Mouse (Mus musculus): ENCODE measurements around the gene Gria4. TPM values are rescaled to one million over a fixed set of nuclear protein-coding genes. Genes with fewer than 3 reads are reported as not detected.

Gria4 gene
- polyA plus RNA-seq, 1 experiment from 2014 or later: 1.2 TPM

- no peak for ATAC-seq (ENCODE audit: low FRiP score, low TSS enrichment)
- Histone ChIP-seq H3K4me3 (ENCODE audit: low read depth, low read length) (no peak overlapping the region), H3K4me2 (replicated peaks; ENCODE audit: low read depth) (no peak overlapping the region), H3K36me3 (ENCODE audit: control insufficient read depth, insufficient read depth, low read length) (no peaks in the 10 kb centered on the region), H3K4me1 (replicated peaks; ENCODE audit: control insufficient read depth, insufficient read depth) (no peaks in the 10 kb centered on the region), H3K9ac (ENCODE audit: low read length) (no peak overlapping the region), H3K9me3 (ENCODE audit: control insufficient read depth, low read length) (no peaks in the 10 kb centered on the region), H3K27me3 (ENCODE audit: control insufficient read depth, insufficient read depth, low read length) (no peaks in the 10 kb centered on the region), H3K27ac (replicated peaks) (no peak overlapping the region)
- TF ChIP-seq CTCF (IDR thresholded peaks at IDR 0.05; ENCODE audit: low read depth) (no peak), EP300 (optimal IDR thresholded peaks at IDR 0.05) (no peak)
- 66% methylated on average over 4 of the region's 4 CpGs for WGBS
- no peak for DNase-seq (ENCODE audit: low spot score)
Measured at GRCm38 (mm10) chr9:4631910-4632309, 164.1 kb downstream of the Gria4 start.

GRCm38 (mm10) chr9:4615286-4615685, 180.7 kb downstream of the Gria4 start:
- no peak for ATAC-seq (ENCODE audit: low FRiP score, low TSS enrichment)

GRCm38 (mm10) chr9:4605354-4605753, 190.7 kb downstream of the Gria4 start:
- no peak overlapping the region for H3K9ac ChIP-seq (ENCODE audit: low read length)
- H3K27ac ChIP-seq (replicated peaks): no peak overlapping the region
- H3K4me1 ChIP-seq (replicated peaks; ENCODE audit: control insufficient read depth, insufficient read depth): no peaks in the 10 kb centered on the region
- H3K36me3 ChIP-seq (ENCODE audit: control insufficient read depth, insufficient read depth, low read length): no peaks in the 10 kb centered on the region
- 79% methylated on average over 3 of the region's 3 CpGs for WGBS
- H3K4me3 ChIP-seq (ENCODE audit: low read depth, low read length): no peak overlapping the region
- no peak overlapping the region for H3K4me2 ChIP-seq (replicated peaks; ENCODE audit: low read depth)
- TF ChIP-seq EP300 (optimal IDR thresholded peaks at IDR 0.05): no peak
- no peak for TF ChIP-seq CTCF (IDR thresholded peaks at IDR 0.05; ENCODE audit: low read depth)
- DNase-seq (ENCODE audit: low spot score) (no peak), ATAC-seq (ENCODE audit: low FRiP score, low TSS enrichment) (no peak)
- H3K9me3 ChIP-seq (ENCODE audit: control insufficient read depth, low read length): no peaks in the 10 kb centered on the region
- H3K27me3 ChIP-seq (ENCODE audit: control insufficient read depth, insufficient read depth, low read length): no peaks in the 10 kb centered on the region

More at GRCm38 (mm10) chr9:4615286-4615685, 180.7 kb downstream of the Gria4 start:
- H3K27ac ChIP-seq (replicated peaks): no peak overlapping the region
- no peak overlapping the region for H3K4me2 ChIP-seq (replicated peaks; ENCODE audit: low read depth)
- H3K9me3 ChIP-seq (ENCODE audit: control insufficient read depth, low read length): no peaks in the 10 kb centered on the region
- H3K27me3 ChIP-seq (ENCODE audit: control insufficient read depth, insufficient read depth, low read length): no peaks in the 10 kb centered on the region
- H3K4me1 ChIP-seq (replicated peaks; ENCODE audit: control insufficient read depth, insufficient read depth): no peaks in the 10 kb centered on the region
- DNase-seq (ENCODE audit: low spot score): no peak
- TF ChIP-seq EP300 (optimal IDR thresholded peaks at IDR 0.05): no peak
- no peak for TF ChIP-seq CTCF (IDR thresholded peaks at IDR 0.05; ENCODE audit: low read depth)
- no peaks in the 10 kb centered on the region for H3K36me3 ChIP-seq (ENCODE audit: control insufficient read depth, insufficient read depth, low read length)
- no peak overlapping the region for H3K4me3 ChIP-seq (ENCODE audit: low read depth, low read length)
- no peak overlapping the region for H3K9ac ChIP-seq (ENCODE audit: low read length)

GRCm38 (mm10) chr9:4604236-4604635, 191.8 kb downstream of the Gria4 start:
- TF ChIP-seq EP300 (optimal IDR thresholded peaks at IDR 0.05) (no peak), CTCF (IDR thresholded peaks at IDR 0.05; ENCODE audit: low read depth) (no peak)
- ATAC-seq (ENCODE audit: low FRiP score, low TSS enrichment) (no peak), DNase-seq (ENCODE audit: low spot score) (no peak)
- H3K4me2 ChIP-seq (replicated peaks; ENCODE audit: low read depth): no peak overlapping the region
- no peaks in the 10 kb centered on the region for H3K4me1 ChIP-seq (replicated peaks; ENCODE audit: control insufficient read depth, insufficient read depth)
- H3K4me3 ChIP-seq (ENCODE audit: low read depth, low read length): no peak overlapping the region
- no peaks in the 10 kb centered on the region for H3K27me3 ChIP-seq (ENCODE audit: control insufficient read depth, insufficient read depth, low read length)
- H3K36me3 ChIP-seq (ENCODE audit: control insufficient read depth, insufficient read depth, low read length): no peaks in the 10 kb centered on the region
- H3K27ac ChIP-seq (replicated peaks): no peak overlapping the region
- no peaks in the 10 kb centered on the region for H3K9me3 ChIP-seq (ENCODE audit: control insufficient read depth, low read length)
- H3K9ac ChIP-seq (ENCODE audit: low read length): no peak overlapping the region

- no peaks in the 10 kb centered on the region for H3K36me3 ChIP-seq (ENCODE audit: control insufficient read depth, insufficient read depth, low read length)
- WGBS: 70% methylated on average over 2 of the region's 2 CpGs
- H3K9me3 ChIP-seq (ENCODE audit: control insufficient read depth, low read length): no peaks in the 10 kb centered on the region
- no peak overlapping the region for H3K4me3 ChIP-seq (ENCODE audit: low read depth, low read length)
- no peak overlapping the region for H3K4me2 ChIP-seq (replicated peaks; ENCODE audit: low read depth)
- TF ChIP-seq EP300 (optimal IDR thresholded peaks at IDR 0.05) (no peak), CTCF (IDR thresholded peaks at IDR 0.05; ENCODE audit: low read depth) (no peak)
- H3K9ac ChIP-seq (ENCODE audit: low read length): no peak overlapping the region
- no peaks in the 10 kb centered on the region for H3K4me1 ChIP-seq (replicated peaks; ENCODE audit: control insufficient read depth, insufficient read depth)
- no peak for DNase-seq (ENCODE audit: low spot score)
- H3K27me3 ChIP-seq (ENCODE audit: control insufficient read depth, insufficient read depth, low read length): no peaks in the 10 kb centered on the region
- H3K27ac ChIP-seq (replicated peaks): no peak overlapping the region
- no peak for ATAC-seq (ENCODE audit: low FRiP score, low TSS enrichment)
Measured at GRCm38 (mm10) chr9:4601788-4602187, 194.2 kb downstream of the Gria4 start.

GRCm38 (mm10) chr9:4573596-4573995, 222.4 kb downstream of the Gria4 start:
- no peak overlapping the region for H3K27ac ChIP-seq (replicated peaks)
- no peak overlapping the region for H3K4me2 ChIP-seq (replicated peaks; ENCODE audit: low read depth)
- 72% methylated on average over 5 of the region's 5 CpGs for WGBS
- H3K4me1 ChIP-seq (replicated peaks; ENCODE audit: control insufficient read depth, insufficient read depth): no peaks in the 10 kb centered on the region
- H3K36me3 ChIP-seq (ENCODE audit: control insufficient read depth, insufficient read depth, low read length): no peaks in the 10 kb centered on the region
- no peak overlapping the region for H3K4me3 ChIP-seq (ENCODE audit: low read depth, low read length)
- DNase-seq (ENCODE audit: low spot score) (no peak), ATAC-seq (ENCODE audit: low FRiP score, low TSS enrichment) (no peak)
- no peak overlapping the region for H3K9ac ChIP-seq (ENCODE audit: low read length)
- no peaks in the 10 kb centered on the region for H3K9me3 ChIP-seq (ENCODE audit: control insufficient read depth, low read length)
- TF ChIP-seq CTCF (IDR thresholded peaks at IDR 0.05; ENCODE audit: low read depth) (no peak), EP300 (optimal IDR thresholded peaks at IDR 0.05) (no peak)
- no peaks in the 10 kb centered on the region for H3K27me3 ChIP-seq (ENCODE audit: control insufficient read depth, insufficient read depth, low read length)

Measured in stomach, postnatal 0 days (tissue).